ENCODE assay signal across 8 mouse cellular contexts in genomic region chr7:73539116-73539682, GRCm38 (mm10). TPM values are rescaled to one million over a fixed set of nuclear protein-coding genes. Genes with fewer than 3 reads are reported as not detected.
DNase-seq lines count a peak whose midpoint lies in the region; ATAC-seq and TF ChIP-seq lines count a peak whose summit lies in the region.

No protein-coding gene starts in this region.

- peak overlapping the region; percentile 74 for H3K4me2 ChIP-seq in heart, embryonic 12.5 days
- H3K4me2 ChIP-seq in forebrain, postnatal 0 days (ENCODE audit: low read depth): peak overlapping the region; percentile 63

- 25% methylated on average over 2 of the region's 2 CpGs for WGBS in heart, embryonic 12.5 days
- 12% methylated on average over 2 of the region's 2 CpGs for WGBS in forebrain, postnatal 0 days
- 27% methylated on average over 2 of the region's 2 CpGs for WGBS in midbrain, embryonic 10.5 days

- H3K4me3 ChIP-seq in heart, embryonic 12.5 days: peak overlapping the region; percentile 50
- H3K4me3 ChIP-seq in ES-Bruce4 (ENCODE audit: low read depth, low read length): no peak overlapping the region
- peak overlapping the region; percentile 49 for H3K4me3 ChIP-seq in forebrain, postnatal 0 days (ENCODE audit: low read depth, low read length)
- H3K4me3 ChIP-seq in midbrain, embryonic 10.5 days: peak overlapping the region; percentile 72

- peak overlapping the region; percentile 83 for H3K9ac ChIP-seq in heart, embryonic 12.5 days
- peak overlapping the region; percentile 68; the same call in 1 of the 2 replicates for H3K9ac ChIP-seq in ES-Bruce4 (ENCODE audit: low read depth, poor library complexity, severe bottlenecking)
- H3K9ac ChIP-seq in forebrain, postnatal 0 days: peak overlapping the region; percentile 68

- TF ChIP-seq CTCF in ES-Bruce4 (IDR thresholded peaks at IDR 0.05; ENCODE audit: low read depth, low read length): no peak
- TF ChIP-seq CTCF in forebrain, postnatal 0 days (IDR thresholded peaks at IDR 0.05; ENCODE audit: low read depth): no peak

- H3K9me3 ChIP-seq in heart, embryonic 12.5 days (replicated peaks): no peaks in the 10 kb centered on the region
- no peaks in the 10 kb centered on the region for H3K9me3 ChIP-seq in ES-Bruce4 (replicated peaks; ENCODE audit: control insufficient read depth, insufficient read depth, low read length, poor library complexity, severe bottlenecking)
- H3K9me3 ChIP-seq in forebrain, postnatal 0 days (ENCODE audit: low read length): no peaks in the 10 kb centered on the region
- no peaks in the 10 kb centered on the region for H3K9me3 ChIP-seq in midbrain, embryonic 10.5 days (replicated peaks)

- no peak for DNase-seq in heart, adult 8-10 months (ENCODE audit: low spot score)
- no peak for DNase-seq in forebrain, postnatal 0 days
- DNase-seq in midbrain, embryonic 10.5 days (ENCODE audit: low spot score): no peak
- no peak for DNase-seq in right cerebral cortex, postnatal 25 days
- DNase-seq in left cerebral cortex, adult 18-20 months (ENCODE audit: low spot score in 2 of 2): no peak
- no peak for DNase-seq in T-cell, adult 2 months (ENCODE audit: low spot score)

- no peak for TF ChIP-seq EP300 in ES-Bruce4 (IDR thresholded peaks at IDR 0.05; ENCODE audit: insufficient read depth, low read depth, low read length)

- H3K27ac ChIP-seq in heart, embryonic 12.5 days (ENCODE audit: poor library complexity, severe bottlenecking): peak overlapping the region; percentile 73; the same call in 1 of the 2 replicates
- peak overlapping the region; percentile 72 for H3K27ac ChIP-seq in ES-Bruce4 (ENCODE audit: insufficient read depth, low read length)
- peak overlapping the region; percentile 70 for H3K27ac ChIP-seq in forebrain, postnatal 0 days (ENCODE audit: low read depth, low read length)
- H3K27ac ChIP-seq in midbrain, embryonic 10.5 days (replicated peaks): peak overlapping the region; percentile 97

- no peaks in the 10 kb centered on the region for H3K27me3 ChIP-seq in heart, embryonic 12.5 days (replicated peaks)
- H3K27me3 ChIP-seq in ES-Bruce4 (ENCODE audit: control insufficient read depth, insufficient read depth, low read length, poor library complexity, severe bottlenecking): no peaks in the 10 kb centered on the region
- H3K27me3 ChIP-seq in forebrain, postnatal 0 days (ENCODE audit: insufficient read depth, low read length): no peaks in the 10 kb centered on the region
- no peaks in the 10 kb centered on the region for H3K27me3 ChIP-seq in midbrain, embryonic 10.5 days (ENCODE audit: low read depth, poor library complexity, severe bottlenecking)

- peaks cover 8% of the 10 kb centered on the region for H3K36me3 ChIP-seq in heart, embryonic 12.5 days
- H3K36me3 ChIP-seq in ES-Bruce4 (ENCODE audit: control insufficient read depth, insufficient read depth, low read length, poor library complexity, severe bottlenecking): peaks cover 9% of the 10 kb centered on the region
- no peaks in the 10 kb centered on the region for H3K36me3 ChIP-seq in forebrain, postnatal 0 days (ENCODE audit: insufficient read depth)
- H3K36me3 ChIP-seq in midbrain, embryonic 10.5 days: peaks cover 30% of the 10 kb centered on the region

- H3K4me1 ChIP-seq in heart, embryonic 12.5 days (replicated peaks): peaks cover 20% of the 10 kb centered on the region
- no peaks in the 10 kb centered on the region for H3K4me1 ChIP-seq in ES-Bruce4 (ENCODE audit: control insufficient read depth, insufficient read depth, low read length)
- H3K4me1 ChIP-seq in forebrain, postnatal 0 days (ENCODE audit: insufficient read depth): peaks cover 11% of the 10 kb centered on the region
- H3K4me1 ChIP-seq in midbrain, embryonic 10.5 days: peaks cover 37% of the 10 kb centered on the region

- ATAC-seq in heart, embryonic 12.5 days (ENCODE audit: insufficient number of reproducible peaks, low FRiP score): no peak
- ATAC-seq in forebrain, postnatal 0 days: no peak

- no peak for TF ChIP-seq POLR2A in ES-Bruce4 (IDR thresholded peaks at IDR 0.05; ENCODE audit: insufficient read depth, low read length)

RNA-seq across cellular contexts. Expression of gene Chd2, which starts 2.4 kb away (rescaled TPM):
- polyA plus RNA-seq in heart, embryonic 12.5 days (2016; fragmentation: Nextera tagmentation; extraction: Ambion mirVana): 48.5 and 50.4 TPM in 2 replicates
- 10 to 100 TPM; 37.2 to 45.8 (median 39.8) TPM for total RNA-seq in heart, adult 8-10 months (2022)
- polyA plus RNA-seq in ES-Bruce4 (2011; ENCODE audit: insufficient read depth, insufficient read length, low read depth, missing spikeins): 103 and 104 TPM in 2 replicates
- total RNA-seq in forebrain, postnatal 0 days (2014; rRNA removed): 31.9 and 53.9 TPM in 2 replicates
- 20.2 and 32.0 TPM in 2 replicates for polyA plus RNA-seq in forebrain, postnatal 0 days (2015; fragmentation: Nextera tagmentation; extraction: Ambion mirVana)
- 39.6 and 48.3 TPM in 2 replicates for polyA plus RNA-seq in midbrain, embryonic 10.5 days (2016; fragmentation: Nextera tagmentation; extraction: Ambion mirVana)
- total RNA-seq in left cerebral cortex, adult 18-20 months (2021): 10 to 100 TPM; 50.2 to 57.2 TPM
